Mouse (Mus musculus): ENCODE data around the gene Adipor1. TPM values are rescaled to one million over a fixed set of nuclear protein-coding genes. Genes with fewer than 3 reads are reported as not detected.

Gene Adipor1
- polyA plus RNA-seq (2016; fragmentation: Nextera tagmentation; extraction: Ambion mirVana), result 79.8 and 85.0 TPM in 2 replicates

DNA sequence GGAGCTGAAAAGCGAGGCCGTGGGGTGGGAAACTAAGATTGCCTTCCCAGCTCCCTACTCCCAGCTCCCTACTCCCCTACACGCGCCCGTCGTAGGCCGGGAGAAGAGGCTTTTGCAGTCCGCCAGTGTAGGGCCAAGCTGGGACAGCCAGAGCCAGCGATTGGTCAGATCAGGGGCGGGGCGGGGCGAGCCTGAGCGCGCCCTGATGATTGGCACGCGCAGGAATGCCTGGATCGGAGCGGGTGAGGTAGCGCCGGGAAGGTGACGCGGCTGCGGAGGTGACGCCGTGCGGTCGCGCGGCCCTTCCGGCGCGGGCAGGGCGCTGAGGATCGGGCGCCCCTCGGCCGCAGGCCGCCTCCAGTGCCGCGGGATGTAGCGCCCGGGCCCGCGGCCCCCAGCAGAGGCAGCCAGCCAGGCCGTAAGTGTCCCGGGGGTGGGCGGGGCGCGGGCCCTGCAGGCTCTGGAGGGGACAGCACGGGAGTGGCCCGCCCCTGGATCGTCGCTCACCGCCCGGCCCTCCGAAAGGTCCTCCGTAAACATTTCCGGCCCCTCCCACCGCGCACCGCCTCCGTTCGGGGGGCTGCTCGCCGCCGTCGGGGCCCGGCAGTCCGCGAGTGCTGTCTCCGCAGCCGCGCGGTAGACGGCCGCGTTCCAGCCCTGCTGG is at the start of gene Adipor1:
TSS of gene Adipor1 (plus strand) at position 211 of the 664 bp plus-strand sequence.
- WGBS, result under 1% methylated on average over 76 of the region's 77 CpGs
- Histone ChIP-seq H3K27me3 (ENCODE audit: low read depth, poor library complexity, severe bottlenecking) (no peaks in the 10 kb centered on the region), H3K9me3 (replicated peaks) (no peaks in the 10 kb centered on the region), H3K36me3 (peaks cover 35% of the 10 kb centered on the region), H3K27ac (peak within 1 kb of the TSS; percentile 99), H3K4me3 (peak within 1 kb of the TSS; percentile 92), H3K4me1 (peaks cover 47% of the 10 kb centered on the region)
- peak; percentile 96 for DNase-seq (ENCODE audit: low spot score)

DNA sequence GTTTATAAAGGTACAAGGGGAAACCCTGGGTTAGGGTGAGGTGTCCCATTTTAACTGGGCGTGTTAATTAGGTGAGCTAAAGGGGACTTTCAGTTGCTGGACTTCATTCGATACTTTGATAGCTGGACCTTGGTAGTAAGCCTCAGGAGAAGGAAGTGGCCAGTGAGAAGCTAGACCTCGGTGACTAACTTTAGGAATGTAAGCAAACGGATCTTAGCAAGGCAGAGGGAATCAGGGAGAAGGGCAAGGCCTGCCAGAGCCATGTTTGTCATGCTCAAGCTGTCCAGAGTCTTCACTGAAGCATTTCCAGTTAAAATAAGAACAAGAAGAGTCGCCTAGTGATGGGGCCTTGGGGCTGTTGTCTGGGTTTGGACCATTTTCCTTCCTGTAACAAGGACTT is 49.7 kb upstream of the Adipor1 start:
- Histone ChIP-seq H3K4me3 (no peak overlapping the region), H3K27me3 (ENCODE audit: low read depth, poor library complexity, severe bottlenecking) (no peaks in the 10 kb centered on the region)
- 70% methylated on average over 5 of the region's 5 CpGs for WGBS

DNA sequence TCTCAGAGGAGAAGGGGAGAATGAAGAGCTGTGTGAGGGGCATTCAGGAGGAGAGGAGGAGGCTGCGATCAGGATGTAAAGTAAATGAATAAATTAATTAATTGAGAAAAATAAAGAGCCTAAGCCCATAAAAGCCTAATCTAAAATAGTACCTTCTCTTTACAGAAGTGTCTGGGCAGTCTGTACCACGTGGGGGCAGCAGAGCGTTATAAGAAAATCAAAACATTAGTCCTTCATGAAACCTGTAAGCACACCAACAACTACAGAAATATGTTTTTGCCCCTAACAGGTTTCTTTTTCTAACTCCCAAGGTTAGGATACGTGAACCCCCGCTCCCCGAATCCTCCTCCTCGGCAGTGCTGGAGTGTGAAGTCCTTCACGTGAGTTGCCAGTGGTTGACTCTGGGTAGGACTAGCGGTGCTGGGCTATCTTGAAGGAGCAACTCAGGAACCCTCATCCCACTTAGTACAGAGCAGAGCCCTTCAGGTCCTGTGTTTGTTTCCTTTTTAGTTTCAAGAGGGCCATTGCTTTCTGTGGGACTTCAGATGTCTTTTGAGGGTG is 46.3 kb upstream of the Adipor1 start:
- H3K4me1 ChIP-seq, result no peaks in the 10 kb centered on the region
- 56% methylated on average over 9 of the region's 9 CpGs for WGBS
- H3K27me3 ChIP-seq (ENCODE audit: low read depth, poor library complexity, severe bottlenecking), result no peaks in the 10 kb centered on the region
- H3K36me3 ChIP-seq, result no peaks in the 10 kb centered on the region
- DNase-seq (ENCODE audit: low spot score), result peak; percentile 50
- H3K27ac ChIP-seq, result no peak overlapping the region
- H3K9me3 ChIP-seq (replicated peaks), result no peaks in the 10 kb centered on the region
- no peak overlapping the region for H3K4me3 ChIP-seq

More for the DNA sequence above, 49.7 kb upstream of the Adipor1 start:
- Histone ChIP-seq H3K27ac (no peak overlapping the region), H3K36me3 (peaks cover 2% of the 10 kb centered on the region), H3K4me1 (peaks cover 13% of the 10 kb centered on the region), H3K9me3 (replicated peaks) (no peaks in the 10 kb centered on the region)
- DNase-seq (ENCODE audit: low spot score), result no peak

DNA sequence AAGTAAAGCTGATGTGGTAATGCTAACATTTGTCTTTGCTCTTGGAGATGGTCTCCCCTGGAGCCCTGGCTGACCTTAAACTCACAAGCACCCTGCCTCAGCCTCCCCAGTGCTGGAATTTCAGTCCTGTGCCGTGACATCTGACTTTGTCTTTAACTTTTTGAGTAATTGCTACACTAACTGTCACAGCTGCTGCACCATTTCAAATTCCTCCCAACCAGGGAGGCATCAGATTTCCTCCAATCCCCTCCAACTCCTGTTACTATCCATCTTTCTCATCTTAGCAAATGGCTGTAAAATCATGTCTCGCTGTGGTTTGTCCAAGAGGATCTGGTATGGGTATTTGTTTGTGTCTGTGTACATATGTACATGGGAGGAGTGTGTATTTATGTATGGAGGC is 41.1 kb upstream of the Adipor1 start:
- Histone ChIP-seq H3K27me3 (ENCODE audit: low read depth, poor library complexity, severe bottlenecking) (no peaks in the 10 kb centered on the region), H3K27ac (no peak overlapping the region), H3K4me3 (no peak overlapping the region), H3K9me3 (replicated peaks) (no peaks in the 10 kb centered on the region), H3K4me1 (no peaks in the 10 kb centered on the region), H3K36me3 (no peaks in the 10 kb centered on the region)
- WGBS, result 72% methylated on average over 2 of the region's 2 CpGs
- no peak for DNase-seq (ENCODE audit: low spot score)

DNA sequence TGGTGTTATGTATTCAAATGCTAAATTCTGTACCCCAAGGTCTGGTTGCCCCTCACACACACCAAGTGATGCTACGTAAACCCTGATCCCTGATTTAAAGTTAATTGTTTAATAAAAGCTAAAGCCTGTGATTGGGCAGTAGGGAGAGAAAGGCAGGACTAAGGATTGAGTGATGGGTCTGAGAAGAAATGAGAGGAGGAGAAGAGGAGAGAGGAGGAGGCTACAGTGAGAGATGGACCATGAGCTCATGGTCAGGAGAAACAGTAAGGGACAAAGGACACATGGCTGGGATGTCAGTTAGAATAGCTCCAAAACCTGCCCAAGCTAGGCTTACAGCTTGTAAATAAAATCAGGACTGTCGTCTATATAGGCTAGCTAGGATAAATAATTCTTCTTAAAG is 34.1 kb upstream of the Adipor1 start:
- WGBS, result 79% methylated on average over 2 of the region's 2 CpGs
- Histone ChIP-seq H3K9me3 (replicated peaks) (no peaks in the 10 kb centered on the region), H3K27ac (no peak overlapping the region), H3K36me3 (no peaks in the 10 kb centered on the region), H3K27me3 (ENCODE audit: low read depth, poor library complexity, severe bottlenecking) (0 out of 2 replicates have a peak, but pooled peaks cover 6% of the 10 kb centered on the region), H3K4me3 (no peak overlapping the region), H3K4me1 (peaks cover 8% of the 10 kb centered on the region)
- no peak for DNase-seq (ENCODE audit: low spot score)

DNA sequence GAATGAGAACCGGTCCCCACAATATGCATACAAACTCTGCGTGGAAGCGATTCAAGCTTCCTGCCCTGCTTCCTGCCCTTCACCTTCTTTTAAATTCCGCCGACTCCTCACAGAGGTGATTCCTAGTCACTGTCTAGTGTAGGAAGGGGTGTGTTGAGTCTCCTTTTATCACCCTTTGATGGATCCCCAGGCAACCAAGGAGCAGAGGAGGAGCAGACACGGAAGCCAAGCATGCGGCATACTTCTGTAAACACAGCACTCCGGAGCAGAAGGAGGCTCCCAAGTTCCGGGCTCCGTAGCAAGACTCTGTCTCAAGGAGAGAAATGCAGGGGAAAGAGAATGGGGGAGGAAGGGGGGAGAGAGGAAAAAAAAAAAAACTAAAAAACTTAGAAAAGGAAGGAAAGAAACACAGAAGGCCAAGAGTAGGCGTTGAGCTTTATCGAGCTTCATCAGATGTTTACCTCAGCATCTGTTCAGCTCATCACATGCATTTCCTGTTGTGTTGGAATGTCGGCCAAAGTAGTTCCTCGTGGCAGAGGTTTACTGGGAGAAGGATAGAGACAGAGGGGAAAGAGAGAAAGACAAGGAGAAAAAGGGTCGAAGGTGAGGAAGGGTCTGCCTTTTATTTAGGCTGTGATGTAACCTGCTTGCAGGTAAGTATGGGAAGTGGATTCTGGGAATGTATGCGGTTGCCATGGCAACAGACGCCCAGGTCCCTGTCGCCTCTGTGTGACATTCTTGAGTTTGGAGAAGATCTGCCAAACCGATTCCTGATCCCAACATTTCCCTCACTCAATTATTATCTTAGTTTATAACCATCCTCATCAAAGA is 33.2 kb upstream of the Adipor1 start:
- H3K4me1 ChIP-seq, result peaks cover 8% of the 10 kb centered on the region
- H3K9me3 ChIP-seq (replicated peaks), result no peaks in the 10 kb centered on the region
- H3K4me3 ChIP-seq, result peak overlapping the region; percentile 43
- H3K36me3 ChIP-seq, result no peaks in the 10 kb centered on the region
- 5% methylated on average over 19 of the region's 19 CpGs for WGBS
- 0 out of 2 replicates have a peak, but pooled peaks cover 6% of the 10 kb centered on the region for H3K27me3 ChIP-seq (ENCODE audit: low read depth, poor library complexity, severe bottlenecking)
- peak overlapping the region; percentile 56; the same call in 1 of the 2 replicates for H3K27ac ChIP-seq
- no peak for DNase-seq (ENCODE audit: low spot score)

DNA sequence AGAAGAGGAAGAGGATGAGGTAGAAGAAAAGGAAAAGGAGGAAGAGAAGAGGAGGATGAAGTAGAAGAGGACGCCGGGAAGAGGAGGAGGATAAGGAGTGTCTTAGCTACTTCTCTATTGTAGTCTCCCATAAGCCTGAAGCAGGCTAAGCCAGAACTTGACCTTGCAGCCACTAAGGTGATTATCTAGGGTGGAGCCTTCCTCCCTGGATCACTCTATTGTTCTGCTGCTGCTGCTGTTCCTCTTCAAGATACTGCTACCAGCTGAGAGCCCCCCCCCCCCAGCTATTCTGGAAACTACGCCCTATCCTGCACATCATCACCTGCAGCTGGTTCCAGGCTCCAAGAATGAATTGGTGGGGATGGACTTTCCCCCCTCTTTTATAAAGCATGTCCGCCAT is 30.6 kb upstream of the Adipor1 start:
- peaks cover 8% of the 10 kb centered on the region for H3K4me1 ChIP-seq
- no peaks in the 10 kb centered on the region for H3K36me3 ChIP-seq
- WGBS, result 87% methylated on average over 4 of the region's 4 CpGs
- H3K9me3 ChIP-seq (replicated peaks), result no peaks in the 10 kb centered on the region
- no peak overlapping the region for H3K4me3 ChIP-seq
- no peak for DNase-seq (ENCODE audit: low spot score)
- no peak overlapping the region for H3K27ac ChIP-seq
- H3K27me3 ChIP-seq (ENCODE audit: low read depth, poor library complexity, severe bottlenecking), result 0 out of 2 replicates have a peak, but pooled peaks cover 6% of the 10 kb centered on the region

DNA sequence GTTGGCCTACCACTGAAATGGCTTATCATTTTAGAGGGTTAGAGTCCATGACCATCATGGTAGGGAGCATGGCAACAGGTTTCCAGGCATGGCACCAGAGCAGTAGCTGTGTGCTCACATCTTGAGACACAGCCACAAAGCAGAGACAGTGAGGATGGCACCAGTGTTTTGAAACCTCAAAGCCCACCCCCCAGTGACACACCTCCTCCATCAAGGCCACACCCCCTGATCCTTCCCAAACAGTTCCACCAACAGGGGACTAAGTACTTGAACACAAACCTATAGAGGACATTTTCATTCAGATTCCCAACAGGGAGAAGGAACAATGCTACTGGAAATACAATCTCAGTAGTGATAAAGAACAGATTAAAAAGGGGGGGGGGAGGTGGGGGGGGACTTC is 30.0 kb upstream of the Adipor1 start:
- Histone ChIP-seq H3K9me3 (replicated peaks) (no peaks in the 10 kb centered on the region), H3K4me1 (peaks cover 8% of the 10 kb centered on the region), H3K27me3 (ENCODE audit: low read depth, poor library complexity, severe bottlenecking) (0 out of 2 replicates have a peak, but pooled peaks cover 6% of the 10 kb centered on the region), H3K4me3 (no peak overlapping the region), H3K36me3 (no peaks in the 10 kb centered on the region), H3K27ac (no peak overlapping the region)
- no peak for DNase-seq (ENCODE audit: low spot score)

DNA sequence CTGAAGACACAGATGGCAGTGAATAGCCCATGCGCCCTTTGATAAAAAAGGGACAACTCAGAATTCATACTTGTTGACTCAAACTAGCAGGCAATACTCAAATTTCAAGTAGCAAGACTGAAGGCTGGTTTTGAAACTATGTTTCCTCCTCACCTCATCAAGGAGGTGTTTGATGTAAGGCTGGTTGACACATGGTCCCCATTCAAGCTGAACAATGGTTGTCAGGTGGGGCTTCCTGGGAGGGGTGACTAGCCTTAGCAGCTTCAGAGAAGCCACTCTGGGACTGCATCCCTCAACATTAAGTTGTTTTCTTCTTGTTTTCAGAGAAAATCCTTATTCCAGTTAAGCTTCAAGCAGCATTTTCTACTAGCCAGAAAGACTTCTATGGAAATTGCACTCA is 29.5 kb upstream of the Adipor1 start, which contains the start of gene 4933406M09Rik:
TSS of gene 4933406M09Rik (plus strand) at position 275 of the 400 bp plus-strand sequence.
- 0 out of 2 replicates have a peak, but pooled peaks cover 6% of the 10 kb centered on the region for H3K27me3 ChIP-seq (ENCODE audit: low read depth, poor library complexity, severe bottlenecking)
- H3K4me1 ChIP-seq, result peaks cover 8% of the 10 kb centered on the region
- H3K36me3 ChIP-seq, result no peaks in the 10 kb centered on the region
- no peak within 1 kb of the TSS for H3K4me3 ChIP-seq
- no peak for DNase-seq (ENCODE audit: low spot score)
- no peaks in the 10 kb centered on the region for H3K9me3 ChIP-seq (replicated peaks)
- no peak within 1 kb of the TSS for H3K27ac ChIP-seq
- WGBS, result 92% methylated on average over 1 of the region's 1 CpGs

DNA sequence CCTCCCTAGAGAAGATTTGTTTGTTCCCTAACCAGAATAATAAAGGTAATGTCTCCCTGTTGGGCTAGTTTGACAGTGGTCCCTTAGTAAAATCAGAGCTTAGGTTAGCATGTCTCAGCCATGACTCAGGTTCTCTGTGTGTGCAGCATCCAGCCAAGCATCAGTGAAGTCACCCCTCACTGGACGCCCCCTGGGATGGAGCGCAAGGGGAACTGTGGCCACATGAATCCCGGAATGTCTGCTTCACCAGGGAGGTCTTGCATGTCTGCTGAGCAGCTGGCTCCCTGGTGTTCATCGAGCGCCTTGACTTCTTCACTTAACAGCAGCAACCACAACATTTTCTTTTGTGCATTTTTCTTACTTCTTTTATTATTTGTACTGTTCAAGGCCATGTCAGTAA is 21.4 kb upstream of the Adipor1 start:
- Histone ChIP-seq H3K27ac (no peak overlapping the region), H3K27me3 (ENCODE audit: low read depth, poor library complexity, severe bottlenecking) (no peaks in the 10 kb centered on the region), H3K9me3 (replicated peaks) (no peaks in the 10 kb centered on the region), H3K4me3 (no peak overlapping the region), H3K36me3 (no peaks in the 10 kb centered on the region), H3K4me1 (no peaks in the 10 kb centered on the region)
- DNase-seq (ENCODE audit: low spot score), result no peak
- WGBS, result 54% methylated on average over 5 of the region's 5 CpGs

DNA sequence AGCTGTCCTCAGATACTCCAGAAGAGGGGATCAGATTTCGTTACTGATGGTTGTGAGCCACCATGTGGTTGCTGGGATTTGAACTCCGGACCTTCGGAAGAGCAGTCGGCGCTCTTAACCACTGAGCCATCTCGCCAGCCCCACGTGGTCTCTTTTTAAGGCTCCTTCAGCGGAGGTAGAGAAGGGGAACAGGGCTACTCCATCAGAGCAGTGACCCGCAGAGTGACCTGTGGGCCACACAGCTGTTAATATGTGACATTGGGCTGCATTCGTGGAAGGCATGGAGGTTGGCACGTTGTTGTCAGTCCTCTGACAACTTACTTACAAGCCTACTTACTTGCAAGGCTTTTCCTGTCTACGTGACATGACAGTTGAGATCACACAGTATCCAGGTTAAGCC is 17.0 kb upstream of the Adipor1 start:
- Histone ChIP-seq H3K4me3 (no peak overlapping the region), H3K27ac (no peak overlapping the region), H3K27me3 (ENCODE audit: low read depth, poor library complexity, severe bottlenecking) (no peaks in the 10 kb centered on the region), H3K36me3 (no peaks in the 10 kb centered on the region), H3K9me3 (replicated peaks) (no peaks in the 10 kb centered on the region), H3K4me1 (no peaks in the 10 kb centered on the region)
- no peak for DNase-seq (ENCODE audit: low spot score)
- 93% methylated on average over 12 of the region's 12 CpGs for WGBS

DNA sequence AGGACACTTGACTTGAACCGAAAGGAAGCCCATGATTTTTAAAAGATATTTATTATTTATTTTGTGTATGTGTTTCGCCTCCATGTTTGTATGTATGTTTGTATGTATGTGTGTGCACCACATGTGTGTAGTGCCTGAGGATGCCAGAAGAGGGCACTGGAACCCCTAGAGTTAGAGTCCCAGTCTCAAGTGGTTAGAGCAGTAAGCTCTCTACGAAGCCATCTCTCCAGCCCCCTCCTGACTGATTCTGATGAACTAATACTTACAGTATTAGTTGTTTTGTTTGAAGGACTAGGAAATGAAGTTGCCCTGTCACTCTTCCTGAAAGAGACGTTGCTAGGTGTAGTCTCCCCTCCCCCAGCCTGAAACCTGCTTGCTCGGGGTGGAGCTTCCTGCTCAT is 15.4 kb upstream of the Adipor1 start:
- 53% methylated on average over 5 of the region's 5 CpGs for WGBS
- no peak for DNase-seq (ENCODE audit: low spot score)
- Histone ChIP-seq H3K27me3 (ENCODE audit: low read depth, poor library complexity, severe bottlenecking) (no peaks in the 10 kb centered on the region), H3K9me3 (replicated peaks) (no peaks in the 10 kb centered on the region), H3K4me1 (no peaks in the 10 kb centered on the region), H3K36me3 (no peaks in the 10 kb centered on the region), H3K27ac (no peak overlapping the region), H3K4me3 (no peak overlapping the region)
